Mouse (Mus musculus) thymus, postnatal 25 days (tissue): ENCODE data around the gene Sec24b.

Source experiments
- DNase-seq: peaks from one replicate; pipeline ENCODE4 v3.0.0; 2022

Gene Sec24b

DNA sequence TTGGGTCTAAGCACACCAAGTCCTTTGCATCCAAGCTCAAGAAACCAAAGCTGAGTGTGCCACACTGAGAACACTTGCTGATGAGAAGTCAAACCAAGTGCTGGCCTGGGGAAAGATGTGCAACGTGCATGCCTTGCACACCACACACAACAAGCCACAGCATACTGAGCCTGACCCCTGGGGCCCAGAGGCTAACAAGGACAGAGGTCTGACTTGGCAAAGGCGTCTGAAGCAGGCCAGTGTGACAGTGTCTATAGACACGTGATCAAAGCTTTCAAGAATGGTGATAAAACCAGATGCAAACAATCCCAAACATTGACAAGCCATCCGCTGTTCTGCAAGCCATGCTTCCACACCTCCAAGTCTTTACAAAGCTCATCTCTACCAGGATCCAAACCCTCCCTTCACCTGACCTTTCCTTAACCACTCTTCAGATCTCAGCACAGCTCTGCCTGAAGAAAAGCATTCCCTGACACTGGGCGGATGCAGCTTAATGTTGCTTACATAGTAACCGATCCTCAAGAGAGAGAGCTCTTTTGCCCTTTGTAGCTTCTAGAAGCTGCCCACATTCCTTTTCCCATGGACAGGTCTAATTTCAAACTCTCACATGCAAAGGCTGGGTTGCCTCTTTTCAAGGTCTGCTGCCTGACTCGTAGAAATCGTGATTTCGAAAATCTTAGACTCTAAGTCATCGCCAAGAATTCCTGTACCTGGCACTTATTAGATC is 7.8 kb downstream of the Sec24b start:
- DNase-seq = no peak

DNA sequence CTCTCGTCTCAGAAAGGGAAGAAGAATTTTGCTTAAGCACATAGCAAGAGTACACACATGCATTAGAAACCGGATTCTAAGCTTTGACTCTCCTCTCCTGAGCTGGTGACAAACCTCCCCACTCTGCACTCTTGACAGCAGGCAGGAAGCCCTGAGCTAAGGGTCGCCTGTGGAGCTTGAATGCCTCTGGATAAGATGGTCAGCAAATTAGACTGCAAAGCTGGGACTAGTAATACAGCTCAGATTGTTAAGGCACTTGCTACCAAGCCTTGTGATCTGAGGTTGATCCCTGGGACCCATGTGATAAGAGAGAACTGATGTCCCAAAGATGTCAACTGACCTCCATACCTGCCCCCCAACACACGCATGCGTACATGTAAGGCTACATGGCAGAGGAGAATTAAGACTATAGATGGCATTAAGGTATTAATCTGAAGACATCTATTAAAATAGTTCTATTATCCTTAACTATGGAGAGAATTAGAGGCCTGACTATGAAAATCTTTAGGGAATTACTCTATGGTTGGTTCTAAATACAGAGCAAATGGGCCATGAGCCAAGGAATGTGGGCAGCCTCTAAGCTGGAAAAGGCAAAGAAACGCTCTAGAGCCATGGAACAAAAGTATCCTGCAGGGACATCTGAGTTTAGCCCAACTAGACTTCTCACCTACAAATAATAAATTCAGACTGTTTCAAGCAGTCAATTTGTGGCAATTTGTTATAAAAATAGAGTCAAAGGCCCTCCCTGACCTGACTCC is 8.6 kb downstream of the Sec24b start:
- DNase-seq = no peak

DNA sequence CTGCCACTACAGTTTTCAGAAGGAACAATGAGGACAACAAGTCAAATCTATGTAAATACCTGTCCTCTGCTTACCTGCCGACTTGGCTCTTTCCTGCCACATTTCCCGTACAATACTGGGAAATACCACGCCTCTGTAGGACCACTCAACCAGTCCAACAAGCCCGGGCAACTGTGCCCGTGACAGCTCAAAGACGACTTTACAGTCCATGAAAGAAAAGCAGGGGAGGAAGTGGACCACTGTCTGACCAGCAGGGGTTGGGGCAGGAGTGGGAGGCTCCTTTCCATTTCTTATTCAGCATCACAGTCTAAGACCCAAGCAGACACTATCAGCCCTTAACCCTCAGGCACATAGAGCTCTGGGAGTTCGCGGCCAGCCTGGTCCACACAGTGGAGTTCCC is 9.2 kb downstream of the Sec24b start:
- DNase-seq = no peak

DNA sequence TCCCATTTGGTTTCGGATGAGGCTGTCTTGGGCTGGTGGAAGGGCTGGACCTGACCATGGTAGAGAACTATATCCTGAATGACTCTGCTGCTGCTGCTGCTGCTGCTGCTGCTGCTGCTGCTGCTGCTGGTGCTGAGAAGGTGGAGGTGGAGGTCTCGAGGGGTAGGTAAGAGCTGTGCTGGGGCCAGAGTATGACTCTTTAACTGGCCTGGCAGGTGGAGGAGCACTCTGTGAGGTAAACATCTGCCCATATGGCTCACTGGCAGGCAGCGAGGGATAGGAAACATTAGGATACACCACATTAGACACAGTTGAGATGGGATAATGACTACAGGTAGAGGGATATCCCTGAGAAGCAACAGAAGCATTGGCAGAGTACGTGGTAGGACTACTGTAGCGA is 20.6 kb downstream of the Sec24b start:
- no peak for DNase-seq

DNA sequence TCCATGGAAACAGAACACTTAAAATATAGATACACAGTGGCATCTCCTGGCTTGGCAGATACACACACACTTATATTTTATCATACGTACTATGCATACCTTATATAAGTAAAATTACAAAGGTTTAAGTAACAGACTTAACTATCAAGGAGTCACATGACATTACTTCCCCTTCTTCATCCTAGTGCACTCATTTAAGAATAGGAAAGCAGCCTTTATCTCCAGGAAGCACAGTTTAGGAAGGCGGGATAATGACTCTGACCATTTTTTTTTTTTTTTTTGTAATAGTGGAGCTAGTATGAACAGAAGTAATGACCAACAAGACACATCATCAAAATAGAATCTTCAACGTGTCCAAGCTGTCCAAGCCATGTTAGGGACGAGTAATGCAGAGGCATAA is 21.3 kb downstream of the Sec24b start:
- no peak for DNase-seq

DNA sequence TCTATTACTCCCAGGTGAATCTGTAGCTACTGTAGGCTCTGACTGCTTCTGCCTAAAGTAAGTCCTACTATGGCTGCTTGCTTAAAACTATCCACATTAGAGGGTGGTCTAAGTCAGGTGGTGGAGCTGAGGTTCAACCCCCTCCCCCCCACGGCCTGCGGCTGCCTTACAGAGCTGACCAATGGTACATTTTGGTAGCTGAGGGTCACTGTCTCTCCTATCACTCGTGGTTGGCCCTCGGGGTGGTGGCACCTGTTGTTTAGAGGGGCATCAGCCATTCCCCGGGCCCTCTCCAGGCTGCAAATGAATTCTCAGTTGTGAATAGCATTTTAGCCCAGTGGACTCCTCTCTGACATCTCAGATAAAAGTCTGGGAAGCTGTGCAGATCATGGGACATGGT is 32.6 kb downstream of the Sec24b start:
- DNase-seq = no peak

DNA sequence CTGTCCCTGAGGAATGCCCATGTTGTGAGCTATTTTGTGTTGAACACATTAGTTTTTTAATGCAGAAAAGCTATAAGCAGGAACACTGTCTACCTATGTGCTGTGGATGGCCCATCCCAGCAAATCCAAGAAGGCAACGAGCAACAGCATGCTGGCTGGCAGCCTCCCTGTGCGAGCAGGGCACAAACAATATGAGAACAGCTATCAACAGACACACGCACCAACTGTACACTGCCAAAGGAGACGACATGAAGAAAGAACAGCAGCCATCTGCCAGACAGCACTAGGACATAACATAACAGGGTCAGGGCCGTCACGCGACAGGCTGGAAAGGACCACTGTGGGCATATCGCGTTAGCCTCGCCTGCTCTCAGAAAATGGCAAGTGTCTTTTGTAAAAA is 35.2 kb downstream of the Sec24b start:
- no peak for DNase-seq

DNA sequence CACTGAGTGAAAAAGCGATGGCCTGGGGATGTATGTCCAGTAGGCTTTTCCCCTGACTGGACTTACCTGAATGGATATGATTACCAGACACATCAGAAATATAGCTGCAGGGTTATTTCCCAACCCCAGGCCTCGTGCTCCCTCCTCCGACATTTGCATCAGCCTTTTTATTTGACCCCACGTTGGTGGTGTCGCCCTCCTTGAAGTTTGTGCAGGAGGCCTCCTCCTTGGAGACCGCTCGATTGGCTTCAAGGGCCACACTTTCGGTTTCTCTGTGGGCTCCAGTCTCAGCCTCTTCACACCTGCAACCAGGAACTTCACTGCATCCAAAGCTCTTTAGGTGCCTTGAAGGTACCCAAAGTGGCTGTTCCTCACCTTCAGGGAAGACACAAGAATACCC is 35.8 kb downstream of the Sec24b start:
- no peak for DNase-seq

GRCm38 (mm10) chr3:130012943-130013342 is 48.4 kb downstream of the Sec24b start:
- DNase-seq = no peak

DNA sequence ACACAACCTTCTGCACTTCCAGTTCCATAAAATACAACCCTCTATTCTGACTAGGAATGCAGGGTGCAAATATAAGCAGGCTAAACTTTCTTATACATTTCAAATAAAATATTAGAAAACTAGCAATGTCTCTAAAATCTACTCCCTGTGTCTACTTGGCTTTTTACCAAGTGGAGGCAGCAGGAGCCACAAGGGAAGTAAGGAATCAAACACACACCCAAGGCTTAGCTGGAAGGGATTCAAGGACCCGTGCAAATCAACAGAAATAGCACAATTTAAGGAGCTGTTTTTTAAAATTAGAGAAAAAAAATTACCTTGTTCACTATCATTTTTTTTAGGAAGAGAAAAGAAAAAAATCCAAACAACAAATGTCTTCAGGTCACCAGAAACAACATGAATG is 50.1 kb downstream of the Sec24b start:
- no peak for DNase-seq

GRCm38 (mm10) chr3:130006141-130006540 is 55.2 kb downstream of the Sec24b start:
- DNase-seq = no peak

DNA sequence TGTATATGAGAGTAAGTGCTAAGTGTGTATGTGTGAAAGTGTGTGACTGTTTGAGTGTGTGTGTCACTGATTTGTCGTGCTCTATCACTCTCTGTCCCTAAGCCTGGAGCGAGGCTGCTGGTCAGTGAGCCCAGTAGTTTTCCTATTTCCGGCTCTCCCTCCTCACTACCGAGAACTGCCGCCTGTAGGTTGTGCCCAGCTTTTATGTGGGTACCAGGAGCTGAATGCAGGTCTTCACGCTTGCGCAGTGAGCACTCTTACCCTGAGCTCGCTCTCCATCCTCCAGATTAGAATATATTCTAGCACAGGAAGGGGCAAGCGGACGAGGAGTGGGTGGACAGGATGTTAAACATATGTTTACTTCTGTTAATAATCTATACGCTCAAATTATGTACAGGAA is 60.4 kb downstream of the Sec24b start:
- no peak for DNase-seq

GRCm38 (mm10) chr3:129998526-129998925 is 62.8 kb downstream of the Sec24b start:
- no peak for DNase-seq

- no peak for DNase-seq
Observed at GRCm38 (mm10) chr3:129998001-129998400, 63.4 kb downstream of the Sec24b start.

DNA sequence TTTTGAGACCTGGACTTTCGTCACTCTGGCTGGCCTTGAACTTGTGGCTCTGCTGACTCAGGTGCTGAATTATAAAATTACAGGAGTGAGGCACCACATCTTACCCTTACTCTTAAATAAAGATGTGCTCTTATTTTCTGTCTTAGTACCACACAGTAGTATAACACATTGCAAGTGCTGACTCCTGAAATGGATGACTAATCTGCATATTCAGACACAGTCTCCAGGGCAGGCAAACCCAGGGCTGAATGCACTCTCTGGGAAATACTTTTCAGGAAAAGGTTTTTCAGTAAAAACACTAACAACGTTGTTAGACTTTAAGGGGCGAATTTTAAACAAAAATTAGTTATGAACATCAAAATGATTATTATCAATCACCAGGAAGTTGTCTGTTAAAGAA is 64.0 kb downstream of the Sec24b start:
- DNase-seq = no peak

GRCm38 (mm10) chr3:129987297-129987696 is 74.1 kb downstream of the Sec24b start:
- no peak for DNase-seq

DNA sequence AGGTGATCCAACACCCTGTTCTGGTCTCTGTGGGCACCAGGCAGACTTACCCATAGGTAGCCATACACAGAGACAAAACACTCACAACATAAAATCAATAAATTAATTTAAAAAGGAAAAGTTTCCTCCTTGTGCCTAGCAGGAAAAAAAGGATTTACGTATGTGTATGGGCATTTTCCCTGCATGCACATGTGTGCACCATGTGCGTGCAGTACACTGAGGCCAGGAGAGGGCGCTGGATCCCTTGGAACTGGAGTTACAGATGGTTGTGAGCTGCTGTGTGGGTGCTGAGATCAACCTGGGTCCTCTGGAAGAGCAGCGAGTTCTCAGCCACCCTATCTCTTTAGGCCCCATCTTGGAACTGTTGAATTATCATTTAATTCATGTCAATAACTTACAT is 76.0 kb downstream of the Sec24b start:
- DNase-seq = no peak

GRCm38 (mm10) chr3:129984797-129985196 is 76.6 kb downstream of the Sec24b start:
- DNase-seq = no peak

GRCm38 (mm10) chr3:129982271-129982670 is 79.1 kb downstream of the Sec24b start:
- no peak for DNase-seq

DNA sequence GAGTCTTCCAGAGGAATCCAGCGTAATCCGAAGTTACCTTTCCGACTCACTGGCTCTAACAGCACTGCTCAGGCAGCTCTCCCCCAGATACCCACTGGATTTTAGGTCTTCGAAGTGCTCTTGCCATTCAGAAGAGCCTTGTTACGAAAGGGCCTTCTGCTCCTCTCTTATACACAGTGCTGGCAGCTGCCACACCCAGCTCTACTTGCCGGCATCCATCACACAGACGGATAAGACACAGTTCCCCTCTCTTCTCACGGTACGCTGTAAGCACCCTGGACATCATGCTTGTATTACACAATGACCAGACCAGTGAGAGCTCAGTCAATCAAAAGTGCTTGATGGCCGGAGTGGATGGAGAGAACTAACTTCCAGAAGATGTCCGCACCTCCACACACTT is 79.6 kb downstream of the Sec24b start:
- no peak for DNase-seq

GRCm38 (mm10) chr3:129979510-129979909 is 81.8 kb downstream of the Sec24b start:
- no peak for DNase-seq

- DNase-seq = no peak
Observed at GRCm38 (mm10) chr3:129978716-129979115, 82.6 kb downstream of the Sec24b start.

- DNase-seq = no peak
Observed at GRCm38 (mm10) chr3:129976317-129976716, 85.0 kb downstream of the Sec24b start.
